Mouse (Mus musculus) liver, adult (tissue): Measurements from ENCODE around the gene Timp4.

Experiments used
- GATA4 ChIP-seq: IDR thresholded peaks from 2 replicates; pipeline ENCODE4 v1.6.1; 2014; ENCODE audit warnings: mild to moderate bottlenecking, low read length; ENCODE audit not compliant: insufficient replicate concordance

The Timp4 gene

GRCm38 (mm10) chr6:115252099-115252873, at the start of gene Timp4:
Gene Timp4, minus strand, starts transcription at chr6:115252205.
- no peak for TF ChIP-seq GATA4

- no peak for TF ChIP-seq GATA4
Observed at GRCm38 (mm10) chr6:115293877-115294276, 41.9 kb upstream of the Timp4 start.

GRCm38 (mm10) chr6:115292621-115293020, 40.6 kb upstream of the Timp4 start:
- TF ChIP-seq GATA4: no peak

GRCm38 (mm10) chr6:115291823-115292222, 39.8 kb upstream of the Timp4 start:
- no peak for TF ChIP-seq GATA4

GRCm38 (mm10) chr6:115291068-115291467, 39.1 kb upstream of the Timp4 start:
- TF ChIP-seq GATA4: no peak

- no peak for TF ChIP-seq GATA4
Observed at GRCm38 (mm10) chr6:115290561-115290960, 38.6 kb upstream of the Timp4 start.

GRCm38 (mm10) chr6:115288223-115288622, 36.2 kb upstream of the Timp4 start:
- no peak for TF ChIP-seq GATA4

GRCm38 (mm10) chr6:115286441-115286840, 34.4 kb upstream of the Timp4 start:
- TF ChIP-seq GATA4: no peak

GRCm38 (mm10) chr6:115284153-115284552, 32.1 kb upstream of the Timp4 start:
- TF ChIP-seq GATA4: no peak

- TF ChIP-seq GATA4: no peak
Observed at GRCm38 (mm10) chr6:115279639-115280038, 27.6 kb upstream of the Timp4 start.

GRCm38 (mm10) chr6:115278086-115278485, 26.1 kb upstream of the Timp4 start:
- TF ChIP-seq GATA4: no peak

- no peak for TF ChIP-seq GATA4
Observed at GRCm38 (mm10) chr6:115275116-115275815, 23.3 kb upstream of the Timp4 start.

GRCm38 (mm10) chr6:115274705-115275104, 22.7 kb upstream of the Timp4 start:
- TF ChIP-seq GATA4: no peak

- TF ChIP-seq GATA4: no peak
Observed at GRCm38 (mm10) chr6:115273346-115273745, 21.3 kb upstream of the Timp4 start.

- no peak for TF ChIP-seq GATA4
Observed at GRCm38 (mm10) chr6:115271866-115272271, 19.9 kb upstream of the Timp4 start.

- TF ChIP-seq GATA4: no peak
Observed at GRCm38 (mm10) chr6:115271326-115271725, 19.3 kb upstream of the Timp4 start.
